Mouse (Mus musculus) heart, adult 8-10 months (tissue): Measurements from ENCODE around the gene Cuta. TPM values are rescaled to one million over a fixed set of nuclear protein-coding genes. Genes with fewer than 3 reads are reported as not detected.
A peak's percentile ranks its signal among the peaks of the same experiment; 100 is the strongest.

Experiments
- DNase-seq: peaks from one replicate; pipeline ENCODE4 v3.0.0; 2022; ENCODE audit warnings: low spot score
- total RNA-seq, 4 experiments: library from RNA; stranded (reverse); gene quantifications; 2 replicates each; pipeline ENCODE4 v1.2.4; 2022

Cuta gene
- total RNA-seq, 4 experiments from 2014 or later = 91.9 to 98.0 (median 95.8) TPM

DNA sequence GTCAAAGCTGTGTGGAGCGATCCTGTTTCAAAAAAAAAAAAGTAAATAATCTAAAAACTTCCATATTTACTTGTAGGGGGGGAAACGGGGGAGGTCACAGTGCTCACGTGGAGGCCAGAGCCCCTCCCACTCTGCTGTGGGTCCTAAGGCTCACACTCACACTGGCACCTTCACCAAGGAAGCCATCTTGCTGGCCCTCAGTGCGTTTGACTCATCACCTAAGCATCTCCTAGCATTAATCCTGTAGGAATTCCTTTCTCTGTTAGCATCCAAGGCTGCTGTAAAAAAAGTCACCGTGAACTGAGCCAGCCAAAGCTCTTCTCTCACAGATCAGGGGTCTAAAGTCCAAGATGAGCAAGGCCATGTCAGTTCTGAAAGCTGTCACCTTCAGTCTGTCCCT, 16.9 kb upstream of the Cuta start:
- no peak for DNase-seq

DNA sequence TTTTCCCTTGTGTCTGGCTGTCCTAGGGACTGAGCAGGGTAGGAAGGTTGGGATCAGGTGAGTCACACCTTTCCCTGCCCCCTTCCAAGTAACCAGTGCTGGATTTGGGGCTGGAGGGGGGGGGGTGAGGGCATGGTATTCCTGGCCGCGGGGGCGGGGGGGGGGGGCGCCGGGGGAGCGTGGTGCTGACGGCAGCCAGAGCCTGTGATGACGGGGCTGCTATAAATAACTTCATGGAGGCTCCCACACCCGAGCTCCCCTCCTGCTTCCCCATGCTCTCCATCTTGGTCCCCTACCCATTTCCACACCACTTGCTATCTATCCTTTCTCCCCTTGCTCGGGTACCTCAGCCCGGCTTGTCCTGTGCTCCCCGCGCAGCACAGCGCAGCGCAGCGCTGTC, 14.4 kb upstream of the Cuta start:
- no peak for DNase-seq

- no peak for DNase-seq
Observed at GRCm38 (mm10) chr17:26953201-26953600, 13.8 kb upstream of the Cuta start.

GRCm38 (mm10) chr17:26951952-26952877, 12.8 kb upstream of the Cuta start:
- DNase-seq = no peak

GRCm38 (mm10) chr17:26951406-26951805, 12.0 kb upstream of the Cuta start:
- no peak for DNase-seq

GRCm38 (mm10) chr17:26950560-26951288, 11.4 kb upstream of the Cuta start:
- DNase-seq = no peak

DNA sequence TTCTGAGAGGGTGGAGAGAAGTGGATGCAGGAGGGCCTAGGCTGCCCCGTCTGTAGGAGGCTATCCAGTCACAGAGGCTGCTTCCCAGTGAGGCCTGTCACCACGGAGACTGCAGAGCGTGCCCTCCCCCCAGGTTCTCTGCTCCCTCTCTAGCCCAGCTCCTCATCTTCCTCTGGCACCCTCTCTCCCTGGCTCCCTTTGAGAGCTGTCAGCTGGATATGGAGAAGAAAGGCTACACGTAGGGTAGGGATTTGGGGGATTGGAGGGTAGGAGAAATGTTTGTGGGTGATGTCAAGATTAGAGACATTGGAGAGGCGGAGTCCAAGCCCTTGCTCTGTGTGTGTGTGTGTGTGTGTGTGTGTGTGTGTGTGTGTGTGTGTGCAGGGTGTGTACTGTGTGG, 10.5 kb upstream of the Cuta start:
- no peak for DNase-seq

GRCm38 (mm10) chr17:26949051-26949577, 9.7 kb upstream of the Cuta start:
- DNase-seq = no peak

DNA sequence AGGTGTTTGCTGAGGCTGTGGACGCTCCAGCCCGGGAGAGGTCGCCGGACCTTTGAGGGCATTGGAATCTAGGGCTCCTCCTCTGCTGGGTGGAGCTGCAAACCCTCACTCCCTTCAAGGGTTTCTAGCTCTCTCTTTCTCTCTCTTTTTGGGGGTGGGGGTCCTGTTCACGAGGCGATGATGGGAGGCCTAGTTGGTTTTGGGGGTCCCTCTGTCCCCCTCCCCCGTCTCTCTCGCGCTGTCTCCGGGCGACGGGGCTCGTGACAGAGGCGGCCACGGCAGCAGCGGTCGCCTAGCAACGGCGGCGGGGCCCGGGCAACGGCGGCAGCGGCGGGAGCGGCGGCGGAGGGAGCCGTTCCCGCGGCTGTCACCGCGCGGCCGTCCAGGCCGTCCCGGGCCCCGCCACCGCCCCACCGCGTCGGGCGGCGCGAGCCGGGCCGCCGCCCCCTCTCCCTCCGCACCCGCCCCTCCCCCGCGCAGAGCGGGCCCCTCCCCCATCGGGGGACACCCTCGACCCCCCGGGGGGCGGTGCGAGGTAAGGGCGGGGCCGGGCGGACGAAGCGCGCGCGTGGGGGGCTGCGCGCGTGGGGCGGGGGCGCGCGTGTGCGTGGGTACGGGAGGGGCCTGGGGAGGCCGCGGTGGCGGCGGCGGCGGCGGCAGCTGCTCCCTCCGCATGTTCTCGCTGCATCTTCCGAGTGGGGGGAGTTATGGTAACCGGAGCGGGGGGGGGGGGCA, 9.1 kb upstream of the Cuta start:
- DNase-seq = no peak

GRCm38 (mm10) chr17:26947231-26948100, 8.1 kb upstream of the Cuta start:
- no peak for DNase-seq

- peak; percentile 75 for DNase-seq
Observed at GRCm38 (mm10) chr17:26946567-26946966, 7.2 kb upstream of the Cuta start.

DNA sequence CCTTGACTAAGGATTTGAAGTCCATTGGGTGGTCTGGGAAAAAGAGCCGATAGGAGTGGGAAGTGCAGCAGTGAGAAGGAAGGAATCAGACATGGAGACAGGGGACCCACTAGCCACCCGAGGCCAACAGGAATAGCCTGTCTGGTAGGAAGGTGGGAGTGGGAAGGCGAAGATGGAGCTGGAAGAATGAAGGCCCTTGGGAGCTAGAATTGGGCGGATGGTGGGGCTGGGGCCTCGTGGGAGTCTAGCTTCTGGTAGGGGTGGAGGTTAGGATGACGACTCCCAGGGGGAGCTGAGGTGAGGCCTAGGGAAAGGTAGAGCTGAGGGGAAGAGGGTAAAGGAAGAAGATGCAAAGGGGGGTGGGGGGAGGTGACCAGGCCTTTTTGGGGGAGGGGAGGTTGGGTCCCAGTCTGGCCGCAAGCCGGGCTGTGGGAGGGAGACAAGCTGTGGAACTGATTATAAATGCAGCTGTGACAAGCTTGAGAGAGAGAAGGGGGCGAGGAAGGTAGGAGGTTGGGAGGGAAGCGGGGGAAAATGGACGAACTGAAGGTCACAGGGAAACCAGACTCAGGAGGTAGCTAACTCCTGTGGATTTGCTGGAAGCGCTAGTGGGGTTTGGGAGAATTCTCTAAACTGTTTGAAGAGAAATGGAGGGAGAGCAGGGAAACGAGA, 6.6 kb upstream of the Cuta start:
- DNase-seq = no peak

DNA sequence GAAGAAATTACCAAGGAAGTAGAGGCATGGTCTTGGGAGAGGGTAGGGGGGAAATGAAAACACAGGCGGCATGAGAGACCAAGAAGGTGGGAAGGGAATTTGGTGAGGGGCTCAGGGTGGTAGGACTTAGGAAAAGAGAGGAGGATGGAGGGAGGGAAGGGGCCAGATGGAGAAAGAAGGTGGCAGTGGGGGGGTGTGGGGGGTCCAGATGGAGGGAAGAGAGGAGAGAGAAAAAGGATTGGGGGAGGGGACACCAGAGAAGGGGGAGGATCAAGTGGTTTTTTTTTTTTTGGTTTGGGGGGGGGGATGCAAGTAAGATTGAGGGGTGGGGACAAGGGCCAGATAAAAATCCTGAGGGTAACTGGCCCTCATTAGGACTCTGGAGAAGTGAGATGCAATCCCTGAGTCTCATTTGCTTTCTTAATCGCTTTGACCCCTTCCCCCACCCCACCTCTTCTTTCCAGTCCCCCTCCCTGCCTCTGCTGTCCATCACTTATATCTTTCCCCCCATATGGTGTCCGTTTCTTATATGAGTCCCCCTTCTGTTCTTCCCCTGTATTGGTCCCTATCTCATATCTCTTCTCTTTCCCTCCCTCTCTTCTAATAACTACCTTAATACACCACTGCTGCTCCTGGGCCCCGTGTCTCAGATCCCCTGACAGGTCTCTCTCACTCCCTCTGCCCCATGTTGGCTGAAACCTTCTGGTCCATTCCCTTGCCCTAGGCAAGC, 2.6 kb upstream of the Cuta start:
- no peak for DNase-seq

DNA sequence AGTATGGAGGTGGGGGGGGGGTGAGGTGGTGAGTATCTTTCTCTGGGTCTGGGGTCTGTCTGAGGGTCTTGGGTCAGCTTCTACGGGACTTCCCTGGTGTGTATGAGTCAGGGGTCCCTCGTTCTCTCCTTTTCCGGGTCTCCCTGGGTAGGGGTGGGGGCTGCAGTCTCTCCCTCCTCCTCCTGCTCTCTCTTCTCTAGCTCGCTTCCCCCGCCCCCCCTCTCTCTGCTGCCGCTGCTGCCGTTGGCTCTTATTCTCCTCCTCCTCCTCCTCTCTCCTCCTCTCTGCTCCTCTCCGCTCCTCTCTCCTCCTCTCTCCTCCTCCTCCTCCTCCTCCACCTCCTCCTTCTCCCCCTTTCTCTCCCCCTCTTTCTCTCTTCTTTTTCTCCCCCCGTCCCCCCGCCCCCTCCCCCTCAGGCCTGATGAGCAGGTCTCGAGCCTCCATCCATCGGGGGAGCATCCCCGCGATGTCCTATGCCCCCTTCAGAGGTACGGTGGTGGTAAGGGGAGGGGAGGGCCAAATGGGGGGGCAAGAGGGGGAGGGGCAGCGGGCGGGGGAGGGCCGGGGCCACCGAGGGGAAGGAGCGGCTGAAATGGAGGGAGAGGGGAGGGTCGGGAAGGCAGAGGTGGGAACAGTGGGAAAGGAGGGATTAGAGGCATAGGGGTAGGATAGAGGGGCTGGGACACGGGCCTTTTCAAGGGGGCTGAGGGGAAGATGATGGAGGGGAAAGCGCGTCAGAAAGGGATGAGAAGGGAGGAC, 1.8 kb upstream of the Cuta start, which contains the start of gene Syngap1:
TSS of gene Syngap1 (plus strand) at position 223 of the 759 bp plus-strand sequence.
- no peak for DNase-seq

DNA sequence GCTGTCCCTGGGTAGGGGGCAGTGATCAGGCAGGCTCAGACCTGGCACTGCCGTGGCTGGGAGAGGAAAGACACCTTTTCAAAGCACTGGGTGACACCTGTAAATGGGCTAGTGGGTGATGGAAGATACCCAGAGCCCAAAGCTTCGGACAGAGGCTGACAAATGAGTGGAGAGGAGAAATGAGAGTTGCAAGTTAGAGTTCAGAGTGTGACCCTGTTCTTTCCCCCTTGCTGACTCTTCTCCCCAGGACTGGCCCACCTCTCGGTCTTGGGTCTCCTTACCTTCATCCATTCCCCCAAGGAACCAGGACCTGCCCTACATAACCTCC, 568 bp upstream of the Cuta start:
- no peak for DNase-seq

DNA sequence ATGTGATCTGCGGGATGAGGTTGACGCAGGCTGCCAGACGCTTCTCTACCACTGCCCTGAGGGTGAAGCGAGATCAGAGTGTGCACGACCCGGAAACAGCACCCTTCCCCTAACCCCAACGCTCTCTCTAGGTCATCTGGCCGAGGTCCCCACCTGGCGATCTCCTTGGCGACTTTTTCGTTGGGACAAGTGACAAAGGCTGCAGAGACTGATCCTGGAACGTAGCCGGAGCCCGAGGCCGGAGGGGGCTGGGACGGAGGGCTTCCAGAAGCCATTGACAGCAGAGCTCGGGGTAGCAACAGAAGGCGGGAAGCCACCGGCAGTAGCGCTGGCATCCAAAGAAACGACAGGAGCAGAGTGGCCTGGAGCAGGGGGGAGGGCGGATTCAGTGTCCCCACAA, 638 bp downstream of the Cuta start:
- DNase-seq = no peak

DNA sequence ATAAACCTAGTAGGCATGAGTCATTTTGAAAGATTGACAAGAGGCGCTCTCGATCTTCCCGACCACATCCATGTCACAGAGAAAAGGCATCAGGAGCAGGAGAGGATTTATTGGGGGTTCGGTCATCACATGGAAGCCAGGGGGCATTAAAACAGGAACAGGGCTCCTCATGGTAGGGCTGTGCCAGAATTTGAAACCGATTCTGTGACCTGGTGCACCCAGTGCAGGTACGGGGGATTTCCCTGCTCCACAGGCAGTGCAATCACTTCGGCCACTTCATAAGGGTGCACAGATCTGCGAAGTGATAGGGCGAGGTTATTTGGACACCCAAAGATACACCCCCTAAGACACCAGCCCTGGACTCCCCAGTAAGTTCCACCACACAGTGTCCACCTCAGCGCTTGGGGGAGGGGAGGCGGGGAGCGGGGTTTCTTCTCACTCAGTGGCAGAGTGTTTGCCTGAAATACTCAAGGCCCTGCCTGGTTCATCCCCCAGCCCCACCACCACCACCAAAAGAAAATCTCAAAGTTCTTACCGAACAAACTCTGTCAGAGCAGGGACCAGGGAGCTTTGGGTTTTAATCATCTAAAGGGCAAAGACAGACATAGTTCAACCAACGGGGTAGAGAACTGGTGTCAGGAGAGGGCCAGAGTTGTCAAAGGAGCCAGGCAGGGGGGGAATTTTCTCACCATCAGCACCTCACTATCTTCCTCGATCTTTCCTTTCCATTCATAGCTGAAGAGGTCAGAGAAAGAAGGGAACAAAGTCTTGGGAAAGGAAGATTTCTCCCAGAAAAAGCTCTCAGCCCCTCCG, 1.3 kb downstream of the Cuta start:
- no peak for DNase-seq
